Mouse (Mus musculus) lung, embryonic 16.5 days (tissue): Measurements from ENCODE around the gene Fnbp4. TPM values are rescaled to one million over a fixed set of nuclear protein-coding genes. Genes with fewer than 3 reads are reported as not detected.
A peak's percentile ranks its signal among the peaks of the same experiment; 100 is the strongest.

Experiments used
- ATAC-seq: fragments of 200-750 bp; cut with Nextera tagmentation; 2 replicates; pipeline ENCODE4 v1.8.0; 2017; ENCODE audit warnings: low read depth, mild to moderate bottlenecking, moderate library complexity
- H3K27ac ChIP-seq: fragments of 300-500 bp; sonication (generic); 2 replicates; pipeline ENCODE4 v1.5.1; 2014; ENCODE audit warnings: mild to moderate bottlenecking, control low read depth, low read length
- H3K27me3 ChIP-seq: fragments of 300-500 bp; sonication (generic); 2 replicates; pipeline ENCODE4 v1.6.1; 2014; ENCODE audit warnings: low read depth, low read length, mixed read lengths; ENCODE audit not compliant: control insufficient read depth, insufficient read depth
- H3K36me3 ChIP-seq: fragments of 300-500 bp; sonication (generic); 2 replicates; pipeline ENCODE4 v1.6.1; 2014; ENCODE audit warnings: low read length; ENCODE audit not compliant: control insufficient read depth, insufficient read depth
- H3K4me1 ChIP-seq: fragments of 300-500 bp; sonication (generic); replicated peaks from 2 replicates; pipeline ENCODE4 v1.6.1; 2014; ENCODE audit warnings: low read length, mixed read lengths; ENCODE audit not compliant: control insufficient read depth, insufficient read depth
- H3K4me2 ChIP-seq: fragments of 300-500 bp; sonication (generic); 2 replicates; pipeline ENCODE4 v1.6.1; 2014; ENCODE audit warnings: low read depth, low read length, control low read depth
- H3K4me3 ChIP-seq: fragments of 300-500 bp; sonication (generic); 2 replicates; pipeline ENCODE4 v1.5.1; 2014; ENCODE audit warnings: mild to moderate bottlenecking, low read length, control low read depth
- H3K9ac ChIP-seq: fragments of 300-500 bp; sonication (generic); 2 replicates; pipeline ENCODE4 v1.6.1; 2014; ENCODE audit warnings: low read length, control low read depth
- H3K9me3 ChIP-seq: fragments of 300-500 bp; sonication (generic); 2 replicates; pipeline ENCODE4 v1.6.1; 2016; ENCODE audit warnings: low read length; ENCODE audit not compliant: control insufficient read depth
- WGBS: fragments of 180-500 bp; shearing (Covaris S2); extraction: QIAGEN DNeasy Blood & Tissue Kit; methylation state at CpG from one replicate; pipeline ENCODE4 v1.1.7; 2014; 5-methylcytosine and 5-hydroxymethylcytosine counted together
- polyA plus RNA-seq: library from polyadenylated mRNA; unstranded; fragments of >200 nt; fragmentation: Nextera tagmentation; extraction: Ambion mirVana; gene quantifications from 2 replicates; pipeline ENCODE4 v1.2.1, GENCODE M21; 2015

Fnbp4 gene
- polyA plus RNA-seq, 1 experiment from 2014 or later = 88.5 TPM

DNA sequence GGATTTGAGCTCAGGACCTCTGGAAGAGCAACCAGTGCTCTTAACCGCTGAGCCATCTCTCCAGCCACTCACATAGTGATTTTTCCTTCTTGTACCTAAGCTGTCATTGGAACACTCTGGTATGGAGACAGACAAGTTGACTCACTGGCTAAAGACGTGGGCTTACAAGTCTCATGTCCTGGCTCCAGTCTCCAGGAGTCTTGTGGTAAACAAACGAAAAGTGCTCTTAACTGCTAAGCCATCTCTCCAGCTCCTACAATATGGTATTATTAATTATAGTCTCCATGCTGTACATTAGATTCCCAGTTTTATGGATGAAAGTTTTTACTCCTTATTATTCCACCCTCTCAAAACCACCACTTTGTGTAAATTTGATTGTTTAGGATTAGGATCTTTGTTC is 20.0 kb downstream of the Fnbp4 start:
- 78% methylated on average over 3 of the region's 3 CpGs for WGBS
- ATAC-seq = no peak
- H3K36me3 ChIP-seq = peaks cover 64% of the 10 kb centered on the region
- H3K4me3 ChIP-seq = no peak overlapping the region
- no peaks in the 10 kb centered on the region for H3K9me3 ChIP-seq
- H3K4me1 ChIP-seq = no peaks in the 10 kb centered on the region
- no peak overlapping the region for H3K9ac ChIP-seq
- H3K27ac ChIP-seq = no peak overlapping the region
- no peak overlapping the region for H3K4me2 ChIP-seq
- no peaks in the 10 kb centered on the region for H3K27me3 ChIP-seq

GRCm38 (mm10) chr2:90781323-90781722 is 36.2 kb downstream of the Fnbp4 start:
- Histone ChIP-seq H3K9ac (no peak overlapping the region), H3K4me2 (no peak overlapping the region), H3K27ac (no peak overlapping the region), H3K9me3 (no peaks in the 10 kb centered on the region), H3K4me1 (no peaks in the 10 kb centered on the region), H3K4me3 (no peak overlapping the region), H3K36me3 (peaks cover 30% of the 10 kb centered on the region), H3K27me3 (no peaks in the 10 kb centered on the region; the same call in 1 of the 2 replicates)
- ATAC-seq = no peak
- 31% methylated on average over 3 of the region's 3 CpGs for WGBS

DNA sequence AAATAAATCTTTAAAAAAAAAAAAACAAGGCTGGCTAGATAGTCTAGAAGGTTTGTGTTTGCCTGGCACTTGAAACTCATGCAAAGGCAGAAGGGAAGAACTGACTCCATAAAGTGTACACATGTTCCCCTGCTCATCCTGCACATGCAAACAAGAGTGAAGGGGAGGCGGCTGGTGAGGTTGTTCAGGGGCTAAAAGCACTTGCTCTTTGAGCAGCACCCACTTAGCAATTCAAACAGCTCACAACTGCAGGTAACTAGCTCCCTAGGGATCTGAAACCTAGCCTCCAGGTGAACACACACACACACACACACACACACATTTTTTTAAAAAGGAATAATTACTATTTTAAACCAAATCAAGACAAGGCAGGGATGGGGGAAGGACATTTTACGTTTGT is 36.8 kb downstream of the Fnbp4 start:
- H3K9me3 ChIP-seq = no peaks in the 10 kb centered on the region
- H3K4me3 ChIP-seq = no peak overlapping the region
- peak overlapping the region; percentile 75; the same call in 1 of the 2 replicates for H3K4me2 ChIP-seq
- 38% methylated on average over 2 of the region's 2 CpGs for WGBS
- ATAC-seq = no peak
- peaks cover 30% of the 10 kb centered on the region for H3K36me3 ChIP-seq
- H3K27ac ChIP-seq = no peak overlapping the region
- no peaks in the 10 kb centered on the region; the same call in 1 of the 2 replicates for H3K27me3 ChIP-seq
- no peak overlapping the region for H3K9ac ChIP-seq
- no peaks in the 10 kb centered on the region for H3K4me1 ChIP-seq

DNA sequence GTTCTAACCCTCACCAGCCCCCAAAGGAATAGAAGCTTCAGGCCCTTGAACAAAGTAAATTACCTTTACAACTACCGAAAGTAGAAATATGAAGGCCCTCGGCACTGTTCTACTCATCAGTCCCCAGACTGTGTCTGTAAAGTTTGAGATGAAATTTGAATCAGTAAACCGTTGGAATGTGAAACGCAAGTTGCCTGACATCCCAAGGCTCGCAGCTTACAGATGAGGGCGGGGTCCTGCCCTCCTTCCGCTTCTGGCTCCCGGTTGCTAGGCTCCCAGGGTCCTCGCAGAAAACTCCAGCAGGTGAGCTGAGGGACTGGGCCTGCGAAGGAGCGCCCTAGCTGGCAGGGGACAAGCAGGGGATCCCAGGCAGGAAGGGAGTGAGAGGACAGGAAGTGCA is 37.3 kb downstream of the Fnbp4 start, which contains the start of gene Agbl2:
Agbl2 (plus strand) TSS at position 270 of the 400 bp plus-strand sequence.
- Histone ChIP-seq H3K27ac (no peak within 1 kb of the TSS), H3K4me2 (peak within 1 kb of the TSS; percentile 75), H3K4me3 (peak within 1 kb of the TSS; percentile 47), H3K9me3 (no peaks in the 10 kb centered on the region), H3K27me3 (no peaks in the 10 kb centered on the region; the same call in 1 of the 2 replicates), H3K9ac (peak within 1 kb of the TSS; percentile 58), H3K36me3 (peaks cover 26% of the 10 kb centered on the region), H3K4me1 (no peaks in the 10 kb centered on the region)
- WGBS = 3% methylated on average over 11 of the region's 11 CpGs
- ATAC-seq = peak; percentile 80

GRCm38 (mm10) chr2:90782901-90783486 is 37.8 kb downstream of the Fnbp4 start:
- peaks cover 21% of the 10 kb centered on the region for H3K36me3 ChIP-seq
- peak overlapping the region; percentile 58 for H3K9ac ChIP-seq
- peak overlapping the region; percentile 75 for H3K4me2 ChIP-seq
- no peaks in the 10 kb centered on the region for H3K4me1 ChIP-seq
- 3% methylated on average over 28 of the region's 29 CpGs for WGBS
- H3K4me3 ChIP-seq = peak overlapping the region; percentile 47
- ATAC-seq = peak; percentile 79
- H3K9me3 ChIP-seq = no peaks in the 10 kb centered on the region
- H3K27ac ChIP-seq = no peak overlapping the region
- no peaks in the 10 kb centered on the region; the same call in 1 of the 2 replicates for H3K27me3 ChIP-seq

- WGBS = 82% methylated on average over 2 of the region's 2 CpGs
- no peaks in the 10 kb centered on the region; the same call in 1 of the 2 replicates for H3K27me3 ChIP-seq
- H3K9me3 ChIP-seq = no peaks in the 10 kb centered on the region
- no peak overlapping the region for H3K4me2 ChIP-seq
- no peak overlapping the region for H3K27ac ChIP-seq
- H3K36me3 ChIP-seq = no peaks in the 10 kb centered on the region
- ATAC-seq = no peak
- no peak overlapping the region for H3K9ac ChIP-seq
- no peaks in the 10 kb centered on the region for H3K4me1 ChIP-seq
- no peak overlapping the region for H3K4me3 ChIP-seq
Measured at GRCm38 (mm10) chr2:90788126-90788525, 43.0 kb downstream of the Fnbp4 start.

- Histone ChIP-seq H3K27me3 (no peaks in the 10 kb centered on the region), H3K4me2 (no peak overlapping the region), H3K9ac (no peak overlapping the region), H3K4me3 (no peak overlapping the region), H3K27ac (no peak overlapping the region), H3K36me3 (no peaks in the 10 kb centered on the region), H3K9me3 (no peaks in the 10 kb centered on the region), H3K4me1 (no peaks in the 10 kb centered on the region)
- WGBS = 65% methylated on average over 6 of the region's 6 CpGs
- ATAC-seq = no peak
Measured at GRCm38 (mm10) chr2:90808241-90809126, 63.3 kb downstream of the Fnbp4 start.

GRCm38 (mm10) chr2:90810751-90811150 is 65.6 kb downstream of the Fnbp4 start:
- Histone ChIP-seq H3K27me3 (no peaks in the 10 kb centered on the region), H3K9ac (no peak overlapping the region), H3K4me1 (no peaks in the 10 kb centered on the region), H3K36me3 (no peaks in the 10 kb centered on the region), H3K4me2 (no peak overlapping the region), H3K27ac (no peak overlapping the region), H3K9me3 (no peaks in the 10 kb centered on the region), H3K4me3 (no peak overlapping the region)
- 66% methylated on average over 8 of the region's 8 CpGs for WGBS
- no peak for ATAC-seq

- ATAC-seq = no peak
- Histone ChIP-seq H3K4me1 (no peaks in the 10 kb centered on the region), H3K9me3 (no peaks in the 10 kb centered on the region), H3K27me3 (no peaks in the 10 kb centered on the region), H3K9ac (no peak overlapping the region), H3K36me3 (no peaks in the 10 kb centered on the region), H3K4me2 (no peak overlapping the region), H3K4me3 (no peak overlapping the region), H3K27ac (no peak overlapping the region)
- whole genome bisulfite sequencing = 85% methylated on average over 2 of the region's 2 CpGs
Measured at GRCm38 (mm10) chr2:90815266-90815665, 70.1 kb downstream of the Fnbp4 start.
